ENCODE assay signal across 8 mouse cellular contexts in the genomic region with DNA sequence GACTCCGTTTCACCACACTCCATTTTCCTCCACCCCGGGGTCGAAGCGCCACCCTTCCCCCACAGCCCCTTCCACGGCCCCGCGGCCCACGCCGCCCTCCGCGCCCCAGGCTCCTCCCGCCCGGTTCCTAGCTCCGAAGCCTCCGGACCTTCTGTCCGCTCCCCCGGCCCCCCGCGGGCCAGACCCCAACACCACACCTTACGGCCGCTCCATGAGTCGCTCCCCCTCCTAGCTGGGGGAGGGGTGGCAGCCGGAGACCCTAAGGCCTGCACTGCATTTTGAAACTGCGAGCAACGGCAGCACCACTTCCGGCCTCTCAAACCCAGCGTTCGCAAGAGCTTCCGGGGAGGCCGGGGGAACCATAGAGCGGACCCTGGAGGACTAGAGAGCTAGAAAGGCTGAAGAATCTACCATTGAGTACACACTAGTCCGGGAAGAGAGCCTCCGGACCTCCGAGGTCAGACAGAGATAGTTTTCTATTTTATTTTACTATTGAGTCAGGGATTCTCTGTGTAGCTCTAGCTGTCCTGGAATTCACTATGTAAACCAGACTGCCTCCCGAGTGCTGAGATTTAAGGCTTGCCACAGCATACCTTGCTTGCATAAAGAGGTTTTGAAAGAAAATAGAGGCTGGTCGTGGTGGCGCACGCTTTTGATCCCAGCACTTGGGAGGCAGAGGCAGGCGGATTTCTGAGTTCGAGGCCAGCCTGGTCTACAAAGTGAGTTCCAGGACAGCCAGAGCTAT. TPM values are rescaled to one million over a fixed set of nuclear protein-coding genes. Genes with fewer than 3 reads are reported as not detected.
A peak's percentile ranks its signal among the peaks of the same experiment; 100 is the strongest.
DNase-seq lines count a peak whose midpoint lies in the region; ATAC-seq and TF ChIP-seq lines count a peak whose summit lies in the region.

No protein-coding gene starts in this region.

- no peak for TF ChIP-seq CTCF in bone marrow macrophage, adult 2 months (IDR thresholded peaks at IDR 0.05; ENCODE audit: low read depth, low read length)
- no peak for TF ChIP-seq CTCF in embryonic fibroblast, embryonic 13.5 days (IDR thresholded peaks at IDR 0.05; ENCODE audit: borderline replicate concordance, insufficient read depth, low read length)

- DNase-seq in A20 (ENCODE audit: low read depth, low spot score) (peak; percentile 97), liver (peak; percentile 92)
- DNase-seq in heart, embryonic 10.5 days (ENCODE audit: low spot score): peak; percentile 97
- peak; percentile 89 to 92 for DNase-seq in spleen, postnatal 4 days (ENCODE audit: low spot score in 2 of 2)

- H3K27me3 ChIP-seq in heart, embryonic 10.5 days (ENCODE audit: insufficient read depth, poor library complexity, severe bottlenecking): no peaks in the 10 kb centered on the region
- no peaks in the 10 kb centered on the region for H3K27me3 ChIP-seq in kidney, embryonic 15.5 days

- peak overlapping the region; percentile 75 for H3K27ac ChIP-seq in bone marrow macrophage, adult 2 months (ENCODE audit: insufficient read depth, low read depth, low read length)
- peak overlapping the region; percentile 90 for H3K27ac ChIP-seq in embryonic fibroblast, embryonic 13.5 days (ENCODE audit: insufficient read depth, low read length)
- peak overlapping the region; percentile 98 for H3K27ac ChIP-seq in heart, embryonic 10.5 days
- H3K27ac ChIP-seq in kidney, embryonic 15.5 days: peak overlapping the region; percentile 95

- peaks cover 4% of the 10 kb centered on the region for H3K36me3 ChIP-seq in heart, embryonic 10.5 days
- H3K36me3 ChIP-seq in kidney, embryonic 15.5 days: 0 out of 2 replicates have a peak, but pooled peaks cover 3% of the 10 kb centered on the region

- peak overlapping the region; percentile 82 for H3K4me3 ChIP-seq in bone marrow macrophage, adult 2 months (ENCODE audit: insufficient read depth, low read length)
- peak overlapping the region; percentile 98 for H3K4me3 ChIP-seq in embryonic fibroblast, embryonic 13.5 days (ENCODE audit: insufficient read depth, low read length)
- peak overlapping the region; percentile 83 for H3K4me3 ChIP-seq in heart, embryonic 10.5 days
- peak overlapping the region; percentile 94 for H3K4me3 ChIP-seq in kidney, embryonic 15.5 days (replicated peaks)

- H3K9ac ChIP-seq in kidney, embryonic 15.5 days: peak overlapping the region; percentile 97

- WGBS in heart, embryonic 10.5 days: 1% methylated on average over 40 of the region's 40 CpGs
- 1% methylated on average over 40 of the region's 40 CpGs for WGBS in kidney, embryonic 15.5 days

- H3K4me1 ChIP-seq in bone marrow macrophage, adult 2 months (ENCODE audit: control insufficient read depth, insufficient read depth, low read length): peaks cover 22% of the 10 kb centered on the region
- H3K4me1 ChIP-seq in embryonic fibroblast, embryonic 13.5 days (ENCODE audit: control insufficient read depth, insufficient read depth, low read length): 0 out of 2 replicates have a peak, but pooled peaks cover 4% of the 10 kb centered on the region
- peaks cover 12% of the 10 kb centered on the region for H3K4me1 ChIP-seq in heart, embryonic 10.5 days
- H3K4me1 ChIP-seq in kidney, embryonic 15.5 days: peaks cover 8% of the 10 kb centered on the region

- peak; percentile 97 for ATAC-seq in kidney, embryonic 15.5 days (replicated peaks; ENCODE audit: low FRiP score)
- ATAC-seq in monocyte, adult 5-6 weeks (replicated peaks; ENCODE audit: insufficient number of reproducible peaks, low FRiP score, low TSS enrichment, poor library complexity, severe bottlenecking): peak; percentile 100

- H3K9me3 ChIP-seq in heart, embryonic 10.5 days: no peaks in the 10 kb centered on the region
- H3K9me3 ChIP-seq in kidney, embryonic 15.5 days (replicated peaks): no peaks in the 10 kb centered on the region

- H3K4me2 ChIP-seq in kidney, embryonic 15.5 days: peak overlapping the region; percentile 60

- no peak for TF ChIP-seq POLR2A in bone marrow macrophage, adult 2 months (IDR thresholded peaks at IDR 0.05; ENCODE audit: borderline replicate concordance, low read depth, low read length)
- TF ChIP-seq POLR2A in embryonic fibroblast, embryonic 13.5 days (IDR thresholded peaks at IDR 0.05; ENCODE audit: low read depth, low read length): peak; percentile 53

RNA-seq across cellular contexts. Expression of gene Mdm4, which starts 5.1 kb away (rescaled TPM):
- 81.8 and 101 TPM in 2 replicates for polyA plus RNA-seq in bone marrow macrophage, adult 2 months (2012; ENCODE audit: insufficient read depth, insufficient read length, missing spikeins)
- 97.1 and 122 TPM in 2 replicates for polyA plus RNA-seq in embryonic fibroblast, embryonic 13.5 days (2011; ENCODE audit: insufficient read length, low read depth, missing spikeins)
- polyA plus RNA-seq in heart, embryonic 10.5 days (2016; fragmentation: Nextera tagmentation; extraction: Ambion mirVana): 30.7 and 32.8 TPM in 2 replicates
- polyA plus RNA-seq in kidney, embryonic 15.5 days (2015; fragmentation: Nextera tagmentation; extraction: Ambion mirVana): 32.4 and 32.6 TPM in 2 replicates
- total RNA-seq in monocyte, adult 5-6 weeks (2017): 113 to 271 TPM (median 138 TPM) in 3 replicates

RNA-seq across cellular contexts. Expression of gene Pik3c2b, which starts 20.2 kb away (rescaled TPM):
- 0.07 TPM in 1 of 2 replicates, not detected in the other for polyA plus RNA-seq in bone marrow macrophage, adult 2 months (2012; ENCODE audit: insufficient read depth, insufficient read length, missing spikeins)
- polyA plus RNA-seq in embryonic fibroblast, embryonic 13.5 days (2011; ENCODE audit: insufficient read length, low read depth, missing spikeins): 2.5 and 3.2 TPM in 2 replicates
- polyA plus RNA-seq in heart, embryonic 10.5 days (2016; fragmentation: Nextera tagmentation; extraction: Ambion mirVana): 7.9 and 11.5 TPM in 2 replicates
- polyA plus RNA-seq in kidney, embryonic 15.5 days (2015; fragmentation: Nextera tagmentation; extraction: Ambion mirVana): 6.1 and 6.3 TPM in 2 replicates
- total RNA-seq in monocyte, adult 5-6 weeks (2017): 1.4 to 5.4 TPM (median 1.9 TPM) in 3 replicates

Comparison
In these comparisons a context has a peak if more than half of its experiments do, and no peak if none do; other contexts are left out.
1. Peak in every context shown above with its lines: DNase-seq, ATAC-seq, H3K4me3 ChIP-seq and H3K27ac ChIP-seq.